Mouse (Mus musculus): ENCODE measurements around the gene Prmt8.

GRCm38 (mm10) chr6:127757667-127758167, 11.6 kb downstream of the Prmt8 start:
- TF ChIP-seq POLR2A (IDR thresholded peaks at IDR 0.05; ENCODE audit: insufficient read length, low read depth) (no peak), POLR2AphosphoS2 (IDR thresholded peaks at IDR 0.05; ENCODE audit: insufficient read length, low read depth) (no peak), TCF3 (IDR thresholded peaks at IDR 0.05; ENCODE audit: insufficient read length, low read depth) (no peak), USF1 (IDR thresholded peaks at IDR 0.05; ENCODE audit: low read depth) (no peak), MAX (IDR thresholded peaks at IDR 0.05; ENCODE audit: low read depth) (no peak), MYOG (IDR thresholded peaks at IDR 0.05; ENCODE audit: control insufficient read depth in 1 of 3, insufficient read depth in 1 of 3, insufficient read length in 2 of 3, low read depth in 2 of 3) (no peak), MYOD1 (IDR thresholded peaks at IDR 0.05; ENCODE audit: control insufficient read depth in 1 of 3, insufficient read length in 2 of 3, low read depth in 2 of 3) (no peak), E2F4 (IDR thresholded peaks at IDR 0.05; ENCODE audit: insufficient read depth) (no peak), REST (IDR thresholded peaks at IDR 0.05; ENCODE audit: insufficient read depth, insufficient read length) (no peak), TCF12 (IDR thresholded peaks at IDR 0.05; ENCODE audit: insufficient read depth, poor library complexity, severe bottlenecking) (no peak), CEBPB (IDR thresholded peaks at IDR 0.05; ENCODE audit: insufficient read depth, poor library complexity, severe bottlenecking) (no peak), SRF (IDR thresholded peaks at IDR 0.05; ENCODE audit: control insufficient read depth, insufficient read length, low read depth) (no peak)
